Mouse (Mus musculus) heart, postnatal 4 days (tissue): ENCODE results near the gene Txndc2. TPM values are rescaled to one million over a fixed set of nuclear protein-coding genes. Genes with fewer than 3 reads are reported as not detected.

ENCODE experiments used
- DNase-seq: peaks from one replicate; pipeline ENCODE4 v3.0.0; 2021
- total RNA-seq, 2 experiments: library from RNA; stranded (reverse); gene quantifications; 2 replicates each; pipeline ENCODE4 v1.2.3; 2021

Txndc2 gene
- total RNA-seq, 2 experiments from 2014 or later = 0.14 to 0.47 TPM

DNA sequence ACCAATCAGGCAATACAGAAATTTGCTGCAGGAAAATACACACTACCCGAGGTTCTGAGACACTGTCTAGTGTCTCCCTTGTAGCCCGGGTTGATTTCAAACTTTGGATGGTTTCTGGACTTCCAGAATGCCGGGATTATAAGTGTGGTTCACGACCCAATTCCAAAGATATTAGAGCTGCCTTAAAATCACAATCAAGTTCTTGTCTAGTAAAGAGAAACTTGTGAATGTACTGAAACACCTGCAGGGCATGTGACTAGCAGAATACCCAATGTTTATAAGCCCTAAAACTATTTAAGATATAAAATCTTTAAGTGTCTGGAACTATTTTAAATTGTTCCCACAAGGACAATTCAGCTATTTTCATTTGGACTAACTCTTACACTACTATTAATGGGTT is 30.2 kb downstream of the Txndc2 start:
- no peak for DNase-seq

DNA sequence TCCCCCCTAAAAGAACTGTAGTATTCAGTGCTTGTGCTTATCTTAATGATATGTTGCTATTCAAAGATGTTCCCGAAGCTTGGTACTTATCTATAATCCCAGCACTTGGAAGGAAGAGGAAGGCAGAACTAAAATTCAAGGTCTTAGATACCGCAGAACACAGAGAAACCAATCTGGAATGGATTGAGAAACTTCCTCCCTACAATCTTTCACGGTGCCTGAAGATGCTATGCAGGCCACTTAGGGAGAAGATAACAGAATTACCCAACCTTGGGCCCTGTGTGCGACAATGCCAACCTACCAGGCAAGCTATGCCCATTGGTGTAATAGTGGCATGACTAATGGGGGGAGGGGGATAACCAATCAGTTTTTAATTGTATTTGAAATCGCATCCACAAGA is 33.2 kb downstream of the Txndc2 start:
- DNase-seq = no peak

DNA sequence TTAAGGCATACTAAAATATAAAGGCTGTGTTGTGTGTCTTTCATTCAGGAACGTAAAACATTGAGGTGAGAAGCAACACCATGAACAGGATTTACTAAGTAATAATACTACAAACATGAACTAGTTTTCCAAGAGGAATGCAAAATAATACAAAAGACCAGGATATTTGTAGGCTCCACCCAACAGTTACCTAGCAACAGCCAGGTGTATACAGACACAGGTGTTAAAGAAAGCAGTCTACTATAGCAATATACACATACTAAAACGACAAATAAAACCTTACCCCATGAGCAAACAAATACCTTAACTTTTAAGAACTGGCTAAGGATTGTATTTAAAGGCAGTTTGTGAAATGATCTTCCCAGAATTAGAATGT is 33.7 kb downstream of the Txndc2 start:
- DNase-seq = no peak

- DNase-seq = no peak
Observed at GRCm38 (mm10) chr17:65607574-65608311, 34.2 kb downstream of the Txndc2 start.

DNA sequence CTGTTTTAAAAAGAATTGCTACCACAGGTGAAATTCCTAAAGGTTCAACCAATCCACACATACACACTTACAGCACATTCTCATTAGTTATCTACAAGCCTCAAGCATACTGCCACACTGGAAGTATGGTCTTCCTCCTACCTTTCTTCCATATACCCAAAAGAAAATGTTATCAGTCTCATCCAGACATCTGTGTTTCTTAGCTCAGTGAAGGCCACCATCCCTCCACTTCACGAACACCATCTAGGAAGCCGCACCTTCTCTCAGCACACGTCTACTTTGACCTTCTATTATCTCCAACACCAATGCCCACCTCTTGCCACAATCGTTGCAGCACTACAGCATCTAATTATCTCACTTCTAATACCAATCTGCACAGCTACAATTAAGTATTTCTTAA is 36.0 kb downstream of the Txndc2 start:
- no peak for DNase-seq

DNA sequence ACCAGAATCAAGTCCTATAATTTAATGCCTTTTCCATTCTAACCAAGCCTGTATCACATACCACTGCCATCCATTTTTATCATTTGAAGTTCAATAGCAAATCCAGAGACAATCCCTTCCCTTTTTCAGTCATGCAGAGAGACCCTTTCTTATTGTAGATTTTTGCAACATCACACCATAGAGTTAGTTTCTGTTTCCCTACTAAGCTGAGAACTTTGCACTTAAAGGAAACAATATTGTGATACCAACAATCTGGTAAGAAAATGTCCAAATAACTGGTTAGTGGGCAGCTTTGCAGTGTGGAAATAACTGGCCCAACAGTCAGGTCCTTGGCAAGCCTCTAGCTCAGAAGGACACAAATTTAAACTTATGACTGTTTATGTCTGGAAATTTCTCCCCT is 37.1 kb downstream of the Txndc2 start:
- no peak for DNase-seq

DNA sequence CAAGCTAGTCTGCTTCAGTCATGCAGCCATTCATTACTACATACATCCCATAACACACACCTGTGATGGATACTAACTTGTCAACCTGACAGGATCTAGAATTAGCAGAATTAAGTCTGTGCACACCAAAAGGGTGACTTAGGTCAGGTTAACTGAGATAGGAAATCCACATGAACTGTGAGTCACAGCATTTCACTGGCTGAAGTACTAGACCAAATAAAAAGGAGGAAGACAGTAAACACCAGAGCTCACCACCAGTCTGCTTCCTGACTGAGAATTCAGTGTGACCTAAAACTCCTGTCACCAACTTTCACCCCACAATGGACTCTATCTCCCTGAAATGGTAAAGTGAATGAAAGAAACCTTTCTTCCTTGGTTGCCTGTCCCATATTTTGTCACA is 37.7 kb downstream of the Txndc2 start:
- DNase-seq = no peak

- DNase-seq = no peak
Observed at GRCm38 (mm10) chr17:65597857-65598486, 44.0 kb downstream of the Txndc2 start.

DNA sequence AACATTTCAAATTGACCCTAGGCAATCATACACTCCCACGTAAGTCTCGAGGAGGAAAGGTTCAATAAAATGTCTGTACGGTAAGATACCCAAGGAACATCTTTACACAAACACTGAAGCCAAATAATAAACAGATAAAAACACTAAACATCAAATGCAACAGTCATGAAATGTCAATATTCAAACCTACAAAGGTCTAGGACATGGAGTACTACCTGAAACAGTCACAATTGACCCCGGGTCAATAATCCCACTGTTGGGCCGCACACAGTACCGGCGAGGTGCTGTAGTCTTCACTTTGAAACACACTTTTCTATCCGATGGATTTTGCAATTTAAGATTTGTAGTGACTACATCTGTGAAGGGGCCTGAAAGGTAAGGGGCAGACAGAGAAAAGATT is 47.3 kb downstream of the Txndc2 start:
- DNase-seq = no peak

Other genes starting within 250 kb of the Txndc2 start
- gene Tmem232, start 101.4 kb downstream of the Txndc2 start, total RNA-seq = under 1 TPM in 1 of 2 experiments, not detected in 1; 0.14 TPM
- gene Vapa, start 28.6 kb downstream of the Txndc2 start, total RNA-seq = 100 to 1,000 TPM; 109 to 111 TPM
- gene Rab31, start 130.6 kb upstream of the Txndc2 start, total RNA-seq = 10 to 100 TPM; 39.7 to 42.5 TPM
- 10 to 100 TPM; 79.8 to 83.0 TPM for gene Ppp4r1, start 140.4 kb upstream of the Txndc2 start, total RNA-seq
- 10 to 100 TPM; 29.3 to 33.4 TPM for gene Ralbp1, start 243.6 kb upstream of the Txndc2 start, total RNA-seq